Mouse (Mus musculus): ENCODE data around the gene S100a4. TPM values are rescaled to one million over a fixed set of nuclear protein-coding genes. Genes with fewer than 3 reads are reported as not detected.
A peak's percentile ranks its signal among the peaks of the same experiment; 100 is the strongest.

Gene S100a4
- polyA plus RNA-seq, 1 experiment from 2014 or later = 3.4 TPM

DNA sequence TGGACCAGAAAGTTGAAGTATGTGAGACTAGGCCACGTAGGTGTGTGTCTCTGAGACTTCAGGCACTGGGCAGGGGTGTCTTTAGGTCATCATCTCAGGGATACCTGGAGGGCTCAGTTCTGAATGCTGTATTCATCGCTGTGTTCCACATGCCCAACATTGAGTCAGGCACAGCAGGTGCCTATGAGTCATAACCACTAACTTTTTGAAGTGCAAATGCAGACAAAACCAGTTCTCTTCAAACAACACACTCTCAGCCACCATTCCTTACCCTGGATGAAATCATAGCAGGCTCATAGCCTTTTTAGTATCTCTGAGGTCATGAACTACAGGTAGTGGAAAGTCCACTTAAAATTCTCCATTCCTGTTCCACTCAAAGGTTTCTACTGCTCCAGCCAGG is 25.7 kb downstream of the S100a4 start:
- Histone ChIP-seq H3K4me3 (ENCODE audit: low read depth, low read length) (no peak overlapping the region), H3K9me3 (replicated peaks; ENCODE audit: control insufficient read depth, low read length) (no peaks in the 10 kb centered on the region), H3K4me1 (ENCODE audit: control insufficient read depth, insufficient read depth, low read length) (no peaks in the 10 kb centered on the region), H3K27ac (replicated peaks; ENCODE audit: low read depth, low read length) (no peak overlapping the region), H3K36me3 (replicated peaks; ENCODE audit: control insufficient read depth, insufficient read depth, low read depth, low read length) (no peaks in the 10 kb centered on the region), H3K27me3 (ENCODE audit: control insufficient read depth, insufficient read depth, low read length) (no peaks in the 10 kb centered on the region), H3K9ac (replicated peaks; ENCODE audit: low read length) (no peak overlapping the region), H3K4me2 (ENCODE audit: low read depth, low read length) (no peak overlapping the region)
- 80% methylated on average over 2 of the region's 2 CpGs for WGBS
- ATAC-seq (replicated peaks; ENCODE audit: insufficient number of reproducible peaks, low FRiP score, low TSS enrichment, low read depth) = no peak
- DNase-seq (ENCODE audit: low spot score) = no peak

DNA sequence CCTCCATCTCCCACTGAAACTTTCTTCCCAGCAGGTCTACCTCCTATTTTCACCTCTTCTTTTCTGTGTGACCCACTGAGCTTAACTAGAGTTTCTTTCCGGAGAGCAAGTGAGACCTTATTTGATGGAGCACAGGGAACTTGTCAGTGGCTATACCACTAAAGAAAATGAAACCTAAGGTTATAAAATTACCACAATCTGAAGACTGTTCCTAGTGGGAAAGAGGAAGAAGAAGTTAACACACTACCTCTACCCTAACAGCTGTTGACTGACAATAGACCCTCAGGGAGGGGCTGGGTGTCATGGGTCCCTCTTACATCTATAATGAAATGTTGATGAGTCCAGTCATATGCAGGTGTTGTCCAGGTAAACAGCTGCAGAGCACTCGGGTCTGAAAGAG is 28.4 kb downstream of the S100a4 start:
- Histone ChIP-seq H3K27me3 (ENCODE audit: control insufficient read depth, insufficient read depth, low read length) (no peaks in the 10 kb centered on the region), H3K4me1 (ENCODE audit: control insufficient read depth, insufficient read depth, low read length) (no peaks in the 10 kb centered on the region), H3K4me2 (ENCODE audit: low read depth, low read length) (no peak overlapping the region), H3K9ac (replicated peaks; ENCODE audit: low read length) (no peak overlapping the region), H3K36me3 (replicated peaks; ENCODE audit: control insufficient read depth, insufficient read depth, low read depth, low read length) (no peaks in the 10 kb centered on the region), H3K4me3 (ENCODE audit: low read depth, low read length) (no peak overlapping the region), H3K27ac (replicated peaks; ENCODE audit: low read depth, low read length) (no peak overlapping the region), H3K9me3 (replicated peaks; ENCODE audit: control insufficient read depth, low read length) (no peaks in the 10 kb centered on the region)
- DNase-seq (ENCODE audit: low spot score) = no peak
- no peak for ATAC-seq (replicated peaks; ENCODE audit: insufficient number of reproducible peaks, low FRiP score, low TSS enrichment, low read depth)
- 86% methylated on average over 2 of the region's 2 CpGs for WGBS

DNA sequence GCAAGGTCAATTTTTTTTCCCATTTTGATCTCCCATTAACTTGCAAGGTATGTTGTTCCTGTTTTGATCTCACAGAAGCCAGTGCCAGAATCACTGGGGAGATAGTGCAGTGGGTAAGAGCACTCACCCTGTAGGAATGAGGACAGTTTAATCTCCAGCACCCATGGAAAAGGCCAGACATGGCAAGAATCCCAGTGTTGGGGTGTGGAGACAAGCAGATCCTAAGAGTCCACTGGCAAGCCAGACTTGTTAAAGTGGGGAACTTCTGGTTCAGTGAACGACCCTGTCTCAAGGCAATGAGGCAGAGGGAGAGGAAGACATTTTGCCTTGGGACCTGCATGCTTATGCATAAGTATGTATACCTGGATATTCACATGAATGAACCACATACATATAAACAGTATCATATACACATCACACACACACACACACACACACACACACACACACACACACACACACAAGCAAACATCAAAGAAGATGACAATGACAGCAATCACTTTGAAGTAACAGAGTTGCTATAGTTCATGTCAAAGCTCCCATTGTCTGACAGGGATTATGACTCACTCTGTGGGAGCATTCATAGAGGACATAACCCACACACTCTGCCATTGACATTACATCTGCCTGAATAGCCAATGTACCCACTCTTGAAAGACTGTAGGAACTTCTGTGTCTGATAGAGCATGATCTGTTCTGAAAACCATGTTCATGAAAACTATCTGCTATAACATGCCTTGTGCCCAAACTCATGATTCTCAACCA is 35.1 kb downstream of the S100a4 start:
- H3K27me3 ChIP-seq (ENCODE audit: control insufficient read depth, insufficient read depth, low read length) = no peaks in the 10 kb centered on the region
- ATAC-seq (replicated peaks; ENCODE audit: insufficient number of reproducible peaks, low FRiP score, low TSS enrichment, low read depth) (no peak), DNase-seq (ENCODE audit: low spot score) (no peak)
- WGBS = 60% methylated on average over 1 of the region's 1 CpGs
- no peak overlapping the region for H3K9ac ChIP-seq (replicated peaks; ENCODE audit: low read length)
- H3K4me2 ChIP-seq (ENCODE audit: low read depth, low read length) = no peak overlapping the region
- no peaks in the 10 kb centered on the region for H3K4me1 ChIP-seq (ENCODE audit: control insufficient read depth, insufficient read depth, low read length)
- no peak overlapping the region for H3K4me3 ChIP-seq (ENCODE audit: low read depth, low read length)
- no peaks in the 10 kb centered on the region for H3K36me3 ChIP-seq (replicated peaks; ENCODE audit: control insufficient read depth, insufficient read depth, low read depth, low read length)
- H3K27ac ChIP-seq (replicated peaks; ENCODE audit: low read depth, low read length) = no peak overlapping the region
- H3K9me3 ChIP-seq (replicated peaks; ENCODE audit: control insufficient read depth, low read length) = no peaks in the 10 kb centered on the region

DNA sequence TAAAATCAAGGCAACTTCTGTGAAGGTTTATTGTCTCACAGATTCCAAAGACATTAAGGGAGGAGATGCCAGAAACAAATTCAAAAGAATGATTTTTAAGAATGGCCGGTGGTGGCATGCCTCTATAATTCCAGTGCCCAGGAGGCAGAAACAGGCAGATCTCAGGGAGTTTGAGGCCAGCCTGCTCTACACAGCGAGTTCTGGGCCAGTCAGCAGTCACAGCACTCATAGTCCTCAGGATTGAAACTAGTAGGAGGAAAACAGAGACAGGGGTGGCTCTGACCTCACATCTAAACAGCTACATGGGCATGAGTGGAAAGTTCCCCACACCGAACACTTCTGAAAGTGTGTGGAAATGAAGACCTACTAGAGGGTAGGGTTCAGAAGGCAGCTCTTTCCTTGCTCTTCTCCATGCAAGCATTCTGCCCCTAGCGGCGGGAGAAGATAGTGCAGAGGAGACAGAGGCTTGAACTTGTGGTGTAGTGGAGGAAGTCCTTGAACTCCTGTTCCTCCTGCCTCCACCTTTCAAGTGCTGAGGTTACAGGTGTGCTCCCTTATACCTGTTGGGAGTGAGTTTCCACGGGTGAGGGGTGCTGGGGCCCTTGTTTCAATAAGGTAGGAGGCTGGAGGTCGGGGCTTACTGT is 36.1 kb downstream of the S100a4 start:
- Histone ChIP-seq H3K4me1 (ENCODE audit: control insufficient read depth, insufficient read depth, low read length) (no peaks in the 10 kb centered on the region), H3K36me3 (replicated peaks; ENCODE audit: control insufficient read depth, insufficient read depth, low read depth, low read length) (no peaks in the 10 kb centered on the region), H3K9ac (replicated peaks; ENCODE audit: low read length) (no peak overlapping the region), H3K9me3 (replicated peaks; ENCODE audit: control insufficient read depth, low read length) (no peaks in the 10 kb centered on the region), H3K27ac (replicated peaks; ENCODE audit: low read depth, low read length) (no peak overlapping the region), H3K4me3 (ENCODE audit: low read depth, low read length) (no peak overlapping the region), H3K4me2 (ENCODE audit: low read depth, low read length) (no peak overlapping the region), H3K27me3 (ENCODE audit: control insufficient read depth, insufficient read depth, low read length) (no peaks in the 10 kb centered on the region)
- WGBS = 56% methylated on average over 7 of the region's 7 CpGs
- peak; percentile 55 for DNase-seq (ENCODE audit: low spot score)
- ATAC-seq (replicated peaks; ENCODE audit: insufficient number of reproducible peaks, low FRiP score, low TSS enrichment, low read depth) = no peak

DNA sequence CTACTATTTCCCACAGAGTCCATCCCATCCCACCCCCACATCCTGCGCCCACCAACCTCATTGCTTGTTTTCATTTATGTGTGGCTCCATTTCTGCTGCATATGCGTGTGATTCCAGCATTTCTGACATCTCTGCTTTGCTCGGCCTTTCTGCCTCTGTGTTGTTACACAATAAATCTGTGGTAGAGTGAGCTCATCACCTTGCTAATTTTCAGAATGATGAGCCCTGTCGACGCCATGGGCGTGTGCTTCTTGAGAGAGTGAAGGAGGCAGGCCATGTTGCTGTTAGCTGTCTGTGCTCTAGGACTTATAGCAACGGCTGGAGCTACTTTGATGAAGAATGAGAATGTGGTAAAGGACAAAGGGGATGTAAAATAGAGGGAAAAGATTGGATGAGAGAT is 37.4 kb downstream of the S100a4 start:
- WGBS = 87% methylated on average over 7 of the region's 7 CpGs
- DNase-seq (ENCODE audit: low spot score) = no peak
- Histone ChIP-seq H3K27me3 (ENCODE audit: control insufficient read depth, insufficient read depth, low read length) (no peaks in the 10 kb centered on the region), H3K36me3 (replicated peaks; ENCODE audit: control insufficient read depth, insufficient read depth, low read depth, low read length) (no peaks in the 10 kb centered on the region), H3K4me2 (ENCODE audit: low read depth, low read length) (no peak overlapping the region), H3K27ac (replicated peaks; ENCODE audit: low read depth, low read length) (no peak overlapping the region), H3K4me1 (ENCODE audit: control insufficient read depth, insufficient read depth, low read length) (no peaks in the 10 kb centered on the region), H3K9ac (replicated peaks; ENCODE audit: low read length) (no peak overlapping the region), H3K4me3 (ENCODE audit: low read depth, low read length) (no peak overlapping the region), H3K9me3 (replicated peaks; ENCODE audit: control insufficient read depth, low read length) (no peaks in the 10 kb centered on the region)
- no peak for ATAC-seq (replicated peaks; ENCODE audit: insufficient number of reproducible peaks, low FRiP score, low TSS enrichment, low read depth)

DNA sequence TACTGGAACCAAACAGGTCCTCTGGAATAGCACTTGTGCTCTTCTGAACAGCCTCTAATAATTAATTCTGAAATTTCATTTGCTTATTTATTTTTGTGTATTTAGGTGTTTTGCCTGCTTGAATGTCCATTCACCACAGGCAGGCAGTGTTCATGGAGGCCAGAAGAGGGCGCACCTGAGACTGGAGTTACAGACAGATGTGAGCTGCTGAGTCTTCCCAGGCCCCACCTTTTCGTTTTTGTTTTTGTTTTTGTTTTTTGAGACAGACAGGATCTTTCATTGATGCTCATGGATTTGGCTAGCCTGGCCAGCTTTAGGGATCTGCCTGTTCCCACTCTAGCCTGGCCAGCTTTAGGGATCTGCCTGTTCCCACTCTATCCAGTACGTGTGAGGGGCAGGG is 40.6 kb downstream of the S100a4 start:
- Histone ChIP-seq H3K4me3 (ENCODE audit: low read depth, low read length) (no peak overlapping the region), H3K27me3 (ENCODE audit: control insufficient read depth, insufficient read depth, low read length) (no peaks in the 10 kb centered on the region), H3K4me1 (ENCODE audit: control insufficient read depth, insufficient read depth, low read length) (no peaks in the 10 kb centered on the region), H3K27ac (replicated peaks; ENCODE audit: low read depth, low read length) (no peak overlapping the region), H3K9ac (replicated peaks; ENCODE audit: low read length) (no peak overlapping the region), H3K9me3 (replicated peaks; ENCODE audit: control insufficient read depth, low read length) (no peaks in the 10 kb centered on the region), H3K36me3 (replicated peaks; ENCODE audit: control insufficient read depth, insufficient read depth, low read depth, low read length) (no peaks in the 10 kb centered on the region), H3K4me2 (ENCODE audit: low read depth, low read length) (no peak overlapping the region)
- ATAC-seq (replicated peaks; ENCODE audit: insufficient number of reproducible peaks, low FRiP score, low TSS enrichment, low read depth) (no peak), DNase-seq (ENCODE audit: low spot score) (peak; percentile 32)
- WGBS = 53% methylated on average over 3 of the region's 3 CpGs

DNA sequence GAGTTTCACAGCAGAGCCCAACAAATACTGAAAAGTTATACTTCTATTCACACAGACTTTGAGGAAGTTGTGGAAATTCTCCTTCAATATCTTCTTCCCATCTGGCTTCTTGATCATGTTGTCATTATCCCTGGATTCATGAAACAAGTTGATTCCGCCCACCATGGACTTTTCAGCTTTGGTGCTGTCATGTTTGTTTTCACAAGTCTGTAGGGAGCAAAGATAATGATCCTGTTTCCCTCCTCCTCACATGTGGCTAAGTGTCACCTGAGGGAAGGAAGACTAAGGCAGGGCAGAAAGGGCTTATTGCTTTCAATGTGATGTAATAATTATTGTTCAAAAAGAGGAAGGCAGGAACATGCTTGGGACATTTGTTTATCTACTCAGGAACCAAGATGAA is 43.7 kb downstream of the S100a4 start:
- ATAC-seq (replicated peaks; ENCODE audit: insufficient number of reproducible peaks, low FRiP score, low TSS enrichment, low read depth) = no peak
- H3K4me1 ChIP-seq (ENCODE audit: control insufficient read depth, insufficient read depth, low read length) = no peaks in the 10 kb centered on the region
- H3K27ac ChIP-seq (replicated peaks; ENCODE audit: low read depth, low read length) = no peak overlapping the region
- H3K36me3 ChIP-seq (replicated peaks; ENCODE audit: control insufficient read depth, insufficient read depth, low read depth, low read length) = no peaks in the 10 kb centered on the region
- DNase-seq (ENCODE audit: low spot score) = no peak
- H3K9ac ChIP-seq (replicated peaks; ENCODE audit: low read length) = no peak overlapping the region
- no peak overlapping the region for H3K4me2 ChIP-seq (ENCODE audit: low read depth, low read length)
- no peaks in the 10 kb centered on the region for H3K9me3 ChIP-seq (replicated peaks; ENCODE audit: control insufficient read depth, low read length)
- no peak overlapping the region for H3K4me3 ChIP-seq (ENCODE audit: low read depth, low read length)
- no peaks in the 10 kb centered on the region for H3K27me3 ChIP-seq (ENCODE audit: control insufficient read depth, insufficient read depth, low read length)
- 85% methylated on average over 1 of the region's 1 CpGs for WGBS

DNA sequence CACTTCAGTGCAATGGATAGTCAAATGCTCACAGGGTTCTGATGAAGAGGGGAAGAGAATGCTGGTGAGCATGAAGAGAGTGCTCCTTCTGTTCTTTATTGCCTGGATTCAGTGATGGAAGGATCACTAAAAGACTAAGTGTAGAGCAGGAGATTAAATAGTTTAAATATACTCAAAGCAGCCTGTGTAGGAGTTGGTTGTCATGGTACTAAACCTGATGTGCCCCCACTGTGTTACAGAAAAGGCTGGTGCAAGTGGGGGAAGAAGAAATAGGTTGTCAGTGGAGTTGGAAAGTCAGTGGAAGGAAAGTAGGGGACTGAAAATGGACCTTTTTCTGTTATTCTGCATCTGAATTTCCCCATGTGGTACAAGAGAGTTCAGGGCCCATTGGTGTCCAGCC is 45.4 kb downstream of the S100a4 start:
- Histone ChIP-seq H3K4me3 (ENCODE audit: low read depth, low read length) (no peak overlapping the region), H3K27me3 (ENCODE audit: control insufficient read depth, insufficient read depth, low read length) (no peaks in the 10 kb centered on the region), H3K27ac (replicated peaks; ENCODE audit: low read depth, low read length) (no peak overlapping the region), H3K9me3 (replicated peaks; ENCODE audit: control insufficient read depth, low read length) (no peaks in the 10 kb centered on the region), H3K4me1 (ENCODE audit: control insufficient read depth, insufficient read depth, low read length) (no peaks in the 10 kb centered on the region), H3K9ac (replicated peaks; ENCODE audit: low read length) (no peak overlapping the region), H3K4me2 (ENCODE audit: low read depth, low read length) (no peak overlapping the region), H3K36me3 (replicated peaks; ENCODE audit: control insufficient read depth, insufficient read depth, low read depth, low read length) (no peaks in the 10 kb centered on the region)
- DNase-seq (ENCODE audit: low spot score) (no peak), ATAC-seq (replicated peaks; ENCODE audit: insufficient number of reproducible peaks, low FRiP score, low TSS enrichment, low read depth) (no peak)

All from embryonic facial prominence, embryonic 11.5 days (tissue).